Mouse (Mus musculus) limb, embryonic 13.5 days (tissue): ENCODE results near the gene Stim1. TPM values are rescaled to one million over a fixed set of nuclear protein-coding genes. Genes with fewer than 3 reads are reported as not detected.

ENCODE experiments used
- ATAC-seq: fragments of 200-750 bp; cut with Nextera tagmentation; 2 replicates; pipeline ENCODE4 v1.8.0; 2017; ENCODE audit warnings: low read depth, moderate number of reproducible peaks, moderate TSS enrichment; ENCODE audit not compliant: low FRiP score
- H3K27ac ChIP-seq: fragments of 300-500 bp; sonication (generic); 2 replicates; pipeline ENCODE4 v1.5.1; 2015; ENCODE audit warnings: inconsistent platforms, mild to moderate bottlenecking, moderate library complexity
- H3K27me3 ChIP-seq: fragments of 300-500 bp; sonication (generic); 2 replicates; pipeline ENCODE4 v1.6.1; 2015; ENCODE audit warnings: mild to moderate bottlenecking, inconsistent platforms
- H3K36me3 ChIP-seq: fragments of 300-500 bp; sonication (generic); 2 replicates; pipeline ENCODE4 v1.6.1; 2015; ENCODE audit warnings: inconsistent platforms, mild to moderate bottlenecking, moderate library complexity
- H3K4me1 ChIP-seq: fragments of 300-500 bp; sonication (generic); 2 replicates; pipeline ENCODE4 v1.6.1; 2015; ENCODE audit warnings: inconsistent platforms
- H3K4me2 ChIP-seq: fragments of 300-500 bp; sonication (generic); replicated peaks from 2 replicates; pipeline ENCODE4 v1.6.1; 2015; ENCODE audit warnings: inconsistent platforms, mild to moderate bottlenecking, moderate library complexity
- H3K4me3 ChIP-seq: fragments of 300-500 bp; sonication (generic); 2 replicates; pipeline ENCODE4 v1.5.1; 2015; ENCODE audit warnings: moderate library complexity, mild to moderate bottlenecking, inconsistent platforms
- H3K9ac ChIP-seq: fragments of 300-500 bp; sonication (generic); 2 replicates; pipeline ENCODE4 v1.6.1; 2015; ENCODE audit warnings: mild to moderate bottlenecking, inconsistent platforms
- H3K9me3 ChIP-seq: fragments of 300-500 bp; sonication (generic); 2 replicates; pipeline ENCODE4 v1.6.1; 2016; ENCODE audit warnings: inconsistent platforms
- WGBS: fragments of 180-500 bp; shearing (Covaris S2); methylation state at CpG from one replicate; pipeline ENCODE4 v1.1.7; 2015; 5-methylcytosine and 5-hydroxymethylcytosine counted together
- polyA plus RNA-seq: library from polyadenylated mRNA; unstranded; fragments of >200 nt; fragmentation: Nextera tagmentation; extraction: Ambion mirVana; gene quantifications from 2 replicates; pipeline ENCODE4 v1.2.1, GENCODE M21; 2015

Stim1 gene
- 23.7 and 25.2 TPM in 2 replicates for polyA plus RNA-seq

DNA sequence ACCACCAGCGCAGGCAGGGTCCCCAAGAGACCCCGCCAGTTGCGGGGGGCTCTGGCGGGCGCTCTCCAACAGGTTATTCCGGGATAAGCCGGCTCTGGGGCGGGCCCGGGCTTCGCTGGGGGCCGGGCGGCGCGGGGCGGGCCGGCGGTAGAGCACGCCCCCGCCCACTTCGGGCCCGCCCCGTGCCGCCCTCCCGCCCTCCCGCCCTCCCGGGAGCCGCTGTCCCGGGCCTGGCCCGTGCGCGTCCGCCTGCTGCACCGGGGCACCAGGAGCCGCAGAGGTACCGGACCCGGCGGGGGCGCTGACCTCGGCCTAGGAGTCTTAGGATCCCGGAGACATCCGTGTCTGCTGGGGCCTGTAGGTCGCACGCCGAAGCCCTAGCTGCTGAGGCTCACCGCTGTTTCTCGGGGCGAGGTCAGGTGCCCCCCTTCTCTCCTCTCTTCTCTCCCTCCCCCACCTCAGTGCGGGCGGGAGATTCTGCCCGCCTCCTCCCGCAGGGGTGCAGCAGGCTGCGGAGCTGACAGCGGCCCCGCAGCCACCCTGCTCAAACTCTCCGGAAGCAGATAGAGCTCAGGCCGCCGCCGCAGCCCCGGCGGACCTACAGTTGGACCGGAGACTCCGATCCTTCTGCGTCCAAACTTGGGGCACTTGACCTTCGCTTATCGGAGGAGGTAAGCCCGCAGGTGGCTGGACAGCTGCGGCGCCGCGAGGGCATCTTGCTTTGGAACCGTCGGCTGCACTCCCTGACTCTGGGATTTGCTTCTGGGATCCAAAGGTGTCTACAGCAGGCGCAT is at the start of gene Stim1:
TSS of gene Stim1 (plus strand) at position 206 of the 794 bp plus-strand sequence.
- Histone ChIP-seq H3K27ac (peak within 1 kb of the TSS; percentile 65; the same call in 1 of the 2 replicates), H3K27me3 (no peaks in the 10 kb centered on the region), H3K36me3 (no peaks in the 10 kb centered on the region), H3K4me3 (peak within 1 kb of the TSS; percentile 81), H3K4me2 (peak within 1 kb of the TSS; percentile 92), H3K9ac (peak within 1 kb of the TSS; percentile 82), H3K9me3 (no peaks in the 10 kb centered on the region), H3K4me1 (peaks cover 11% of the 10 kb centered on the region)
- under 1% methylated on average over 63 of the region's 73 CpGs for WGBS
- ATAC-seq: peak; percentile 91

DNA sequence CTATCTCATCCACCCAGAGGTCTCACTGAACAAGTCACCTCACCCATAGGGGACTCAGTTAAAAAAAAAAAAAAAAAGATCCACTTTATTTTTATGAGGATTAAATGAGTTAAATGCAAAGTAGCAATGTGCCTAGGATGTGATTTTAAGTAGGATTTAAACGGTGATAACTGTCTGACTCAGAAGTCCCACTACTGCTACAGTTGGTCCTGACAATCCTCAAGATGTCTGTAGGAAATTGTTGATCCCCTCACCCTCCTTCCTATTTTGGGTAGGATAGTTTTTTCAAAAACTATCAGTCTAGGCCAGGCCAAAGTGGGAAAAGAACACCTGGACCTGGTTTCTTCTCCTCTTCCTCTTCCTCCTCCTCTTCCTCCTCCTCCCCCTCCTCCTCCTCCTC is 45.7 kb upstream of the Stim1 start:
- Histone ChIP-seq H3K4me1 (peaks cover 6% of the 10 kb centered on the region), H3K36me3 (peaks cover 7% of the 10 kb centered on the region), H3K27me3 (no peaks in the 10 kb centered on the region), H3K27ac (no peak overlapping the region; the same call in 1 of the 2 replicates), H3K9ac (no peak overlapping the region), H3K9me3 (no peaks in the 10 kb centered on the region), H3K4me3 (no peak overlapping the region), H3K4me2 (peak overlapping the region; percentile 72)
- WGBS: 44% methylated on average over 1 of the region's 1 CpGs
- ATAC-seq: no peak

DNA sequence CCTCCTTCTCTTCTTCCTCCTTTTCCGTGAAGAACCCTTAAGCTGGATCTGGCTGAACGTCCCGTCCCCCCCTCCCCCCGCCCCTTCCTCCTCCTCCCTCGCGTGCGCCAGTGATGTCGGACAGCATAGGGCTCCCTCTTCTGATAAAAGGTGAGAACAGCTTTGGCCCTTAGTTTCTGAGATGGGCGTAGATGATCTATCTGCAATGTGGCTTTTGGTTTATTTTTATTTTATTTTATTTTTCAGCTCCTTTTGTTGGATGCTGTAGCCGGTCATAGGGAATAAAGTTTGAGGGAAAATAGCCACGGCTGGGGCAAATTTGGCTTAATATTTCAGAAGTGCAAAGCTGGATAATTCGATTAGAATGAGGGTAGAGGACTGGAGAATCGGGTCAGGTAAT is 45.3 kb upstream of the Stim1 start:
- Histone ChIP-seq H3K9ac (peak overlapping the region; percentile 81), H3K27ac (peak overlapping the region; percentile 80), H3K4me3 (peak overlapping the region; percentile 73), H3K36me3 (peaks cover 12% of the 10 kb centered on the region), H3K4me1 (peaks cover 6% of the 10 kb centered on the region), H3K9me3 (no peaks in the 10 kb centered on the region), H3K4me2 (peak overlapping the region; percentile 72), H3K27me3 (no peaks in the 10 kb centered on the region)
- ATAC-seq: peak; percentile 74
- WGBS: 2% methylated on average over 9 of the region's 13 CpGs

DNA sequence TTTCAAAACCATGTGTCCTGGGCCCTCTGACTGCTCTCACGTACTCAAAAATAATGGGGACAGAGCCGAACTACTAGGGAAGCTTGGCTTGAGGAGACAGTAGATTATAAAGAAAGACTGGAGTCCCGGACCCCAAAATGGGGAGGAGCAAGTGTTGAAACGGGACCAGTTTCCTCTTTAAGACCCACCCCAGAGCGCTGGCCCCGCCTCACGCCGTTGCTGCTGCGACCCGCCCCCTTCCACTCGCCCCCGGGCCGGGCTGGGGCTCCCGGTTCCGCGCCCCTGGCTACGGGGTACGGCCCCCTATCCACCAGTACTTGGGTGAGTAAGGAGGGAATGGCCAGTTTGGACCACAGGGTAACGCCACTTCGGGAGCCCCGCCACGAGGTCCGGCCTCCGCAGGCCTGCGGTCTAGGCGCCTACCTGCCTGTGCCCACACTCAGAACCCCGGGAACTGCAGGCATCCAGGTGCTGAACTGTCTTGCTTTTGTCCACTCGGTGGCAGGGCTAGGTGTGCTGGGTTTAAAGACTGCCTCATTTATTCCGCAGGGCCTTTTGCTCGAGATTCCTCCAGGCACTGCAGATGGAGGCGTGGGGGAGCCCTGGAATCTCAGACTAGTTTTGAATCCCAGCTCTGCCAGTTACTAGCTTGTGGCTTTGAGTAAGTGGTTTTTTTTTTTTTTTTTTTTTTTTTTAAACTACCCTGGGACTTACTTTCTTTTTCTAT is 44.6 kb upstream of the Stim1 start:
- H3K9me3 ChIP-seq: no peaks in the 10 kb centered on the region
- H3K4me3 ChIP-seq: peak overlapping the region; percentile 73
- H3K27ac ChIP-seq: peak overlapping the region; percentile 80
- peak; percentile 82 for ATAC-seq
- H3K36me3 ChIP-seq: peaks cover 18% of the 10 kb centered on the region
- H3K9ac ChIP-seq: peak overlapping the region; percentile 81
- no peaks in the 10 kb centered on the region for H3K27me3 ChIP-seq
- 2% methylated on average over 30 of the region's 31 CpGs for WGBS
- H3K4me1 ChIP-seq: peaks cover 6% of the 10 kb centered on the region
- H3K4me2 ChIP-seq: peak overlapping the region; percentile 72

DNA sequence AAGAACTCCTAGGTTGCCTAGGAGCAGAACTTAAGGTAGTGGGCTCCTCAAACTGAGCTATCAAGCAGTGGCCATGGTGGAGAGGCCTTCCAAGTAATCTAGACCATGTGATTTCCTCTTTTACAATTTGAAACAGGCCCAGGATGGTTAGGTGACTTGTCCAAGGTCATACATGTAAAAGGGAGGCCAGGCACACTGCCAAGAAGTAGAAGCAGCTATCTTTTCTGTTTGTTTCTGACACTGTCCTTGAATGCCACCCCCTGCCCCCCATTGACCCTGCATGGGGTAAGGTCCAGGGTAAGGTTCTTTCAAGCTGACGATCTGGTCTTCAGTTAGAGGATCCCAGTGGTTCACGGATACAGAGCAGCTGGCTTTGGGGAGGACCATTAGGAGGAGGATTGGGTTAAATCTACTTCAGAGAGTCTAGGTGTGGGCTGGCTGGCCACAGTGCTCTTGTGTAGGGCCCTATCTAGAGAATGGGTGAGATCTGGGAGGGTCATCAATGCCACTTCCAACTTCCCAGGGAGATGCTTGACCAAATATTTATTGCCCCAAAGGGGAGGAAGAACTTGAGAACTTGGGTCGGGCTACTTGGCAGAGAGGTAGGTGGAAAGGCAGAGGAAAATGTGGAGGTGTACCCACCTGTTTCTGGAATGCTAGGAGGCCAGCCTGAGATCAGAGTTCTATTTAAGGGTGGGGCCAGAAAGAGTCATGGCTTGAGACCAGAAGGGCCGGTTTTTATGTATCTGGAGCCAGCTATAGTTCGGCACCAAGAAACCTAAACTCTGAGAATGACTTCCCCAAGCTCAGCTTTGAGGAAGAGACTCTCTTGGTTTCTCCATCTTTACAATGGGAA is 43.5 kb upstream of the Stim1 start:
- H3K4me1 ChIP-seq: peaks cover 6% of the 10 kb centered on the region
- peak overlapping the region; percentile 73 for H3K4me3 ChIP-seq
- H3K9me3 ChIP-seq: peaks cover 3% of the 10 kb centered on the region; the same call in 1 of the 2 replicates
- no peaks in the 10 kb centered on the region for H3K27me3 ChIP-seq
- no peak overlapping the region for H3K27ac ChIP-seq
- peak overlapping the region; percentile 72 for H3K4me2 ChIP-seq
- 0 out of 2 replicates have a peak overlapping the region, but pooled peaks have one; percentile 19 for H3K9ac ChIP-seq
- WGBS: 90% methylated on average over 5 of the region's 5 CpGs
- ATAC-seq: no peak
- peaks cover 27% of the 10 kb centered on the region for H3K36me3 ChIP-seq

DNA sequence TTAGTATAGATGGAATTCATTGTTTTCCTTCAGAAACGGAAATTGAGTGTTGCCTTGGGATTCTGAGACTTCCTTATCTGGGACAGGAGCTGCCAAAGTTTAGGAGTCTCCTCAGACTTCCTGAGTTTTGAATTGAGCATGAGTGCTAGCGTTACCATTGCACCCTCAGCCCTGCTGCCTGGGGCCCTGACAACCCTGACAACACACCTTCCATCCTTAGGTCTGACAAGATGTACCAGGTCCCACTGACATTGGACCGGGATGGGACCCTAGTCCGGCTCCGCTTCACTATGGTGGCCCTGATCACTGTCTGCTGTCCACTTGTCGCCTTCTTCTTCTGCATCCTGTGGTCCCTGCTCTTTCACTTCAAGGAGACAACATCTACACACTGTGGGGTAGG is 41.6 kb upstream of the Stim1 start:
- Histone ChIP-seq H3K27me3 (no peaks in the 10 kb centered on the region), H3K36me3 (peaks cover 46% of the 10 kb centered on the region), H3K9ac (no peak overlapping the region; the same call in 1 of the 2 replicates), H3K4me1 (peaks cover 6% of the 10 kb centered on the region), H3K9me3 (peaks cover 3% of the 10 kb centered on the region; the same call in 1 of the 2 replicates), H3K4me3 (no peak overlapping the region), H3K4me2 (no peak overlapping the region), H3K27ac (no peak overlapping the region)
- 94% methylated on average over 6 of the region's 6 CpGs for WGBS
- ATAC-seq: no peak

DNA sequence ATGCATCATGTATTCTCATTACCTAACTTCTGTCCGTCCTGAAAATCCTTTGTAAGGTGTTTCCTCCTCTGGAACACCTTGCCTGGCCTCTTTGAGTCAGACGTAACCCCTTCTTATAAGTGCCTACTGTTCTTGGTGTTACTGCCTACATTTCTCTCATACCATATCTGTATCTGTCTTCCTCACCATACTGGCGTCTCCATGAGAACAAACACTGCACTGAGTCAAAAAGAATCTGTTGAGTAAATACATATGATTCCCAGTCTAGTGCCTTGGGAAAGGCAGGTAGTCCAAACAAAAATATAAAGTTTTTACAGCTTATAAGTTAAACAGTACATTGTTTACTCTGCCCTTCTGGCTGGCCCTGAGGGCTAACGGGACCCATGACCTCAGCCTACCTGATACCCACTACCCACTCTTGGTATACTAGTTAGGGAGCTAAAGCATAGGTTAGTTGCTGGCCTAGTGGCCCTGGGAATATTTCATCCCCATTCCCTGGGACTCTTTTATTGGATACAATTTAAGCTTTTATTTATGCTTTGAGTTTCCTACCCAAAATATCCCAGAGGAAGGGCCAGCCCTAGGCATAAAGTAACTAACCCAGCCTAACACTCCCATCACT is 39.4 kb upstream of the Stim1 start:
- ATAC-seq: no peak
- no peak overlapping the region for H3K9ac ChIP-seq
- 90% methylated on average over 4 of the region's 4 CpGs for WGBS

DNA sequence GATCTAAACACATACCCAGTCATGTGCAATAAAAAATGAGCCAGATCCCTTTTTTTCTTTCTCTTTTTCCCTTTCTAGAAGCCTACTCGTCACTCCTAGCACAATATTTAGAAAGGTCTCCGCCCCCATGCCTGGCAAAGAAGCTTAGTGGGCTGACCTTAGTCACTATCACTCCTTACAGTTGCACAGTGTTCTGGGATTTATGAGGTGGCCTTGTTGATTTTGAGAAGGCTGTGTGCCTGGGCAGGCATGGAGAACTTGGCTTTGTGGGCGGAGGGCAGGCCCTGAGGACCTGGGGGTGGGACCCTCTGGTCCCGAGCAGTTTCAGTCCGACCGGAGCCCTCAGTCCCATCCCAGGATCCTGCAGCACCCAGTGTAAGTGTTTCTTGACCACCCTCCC is 37.8 kb upstream of the Stim1 start:
- ATAC-seq: no peak
- no peaks in the 10 kb centered on the region for H3K4me1 ChIP-seq
- no peaks in the 10 kb centered on the region for H3K27me3 ChIP-seq
- H3K4me2 ChIP-seq: no peak overlapping the region
- no peak overlapping the region for H3K9ac ChIP-seq
- peaks cover 3% of the 10 kb centered on the region; the same call in 1 of the 2 replicates for H3K9me3 ChIP-seq
- H3K36me3 ChIP-seq: peaks cover 65% of the 10 kb centered on the region
- 91% methylated on average over 6 of the region's 6 CpGs for WGBS
- no peak overlapping the region for H3K4me3 ChIP-seq
- H3K27ac ChIP-seq: no peak overlapping the region

More for the DNA sequence above, 39.4 kb upstream of the Stim1 start:
- Histone ChIP-seq H3K4me1 (peaks cover 6% of the 10 kb centered on the region), H3K9me3 (peaks cover 3% of the 10 kb centered on the region; the same call in 1 of the 2 replicates), H3K27ac (no peak overlapping the region), H3K4me3 (no peak overlapping the region), H3K36me3 (peaks cover 57% of the 10 kb centered on the region), H3K27me3 (no peaks in the 10 kb centered on the region), H3K4me2 (no peak overlapping the region)

DNA sequence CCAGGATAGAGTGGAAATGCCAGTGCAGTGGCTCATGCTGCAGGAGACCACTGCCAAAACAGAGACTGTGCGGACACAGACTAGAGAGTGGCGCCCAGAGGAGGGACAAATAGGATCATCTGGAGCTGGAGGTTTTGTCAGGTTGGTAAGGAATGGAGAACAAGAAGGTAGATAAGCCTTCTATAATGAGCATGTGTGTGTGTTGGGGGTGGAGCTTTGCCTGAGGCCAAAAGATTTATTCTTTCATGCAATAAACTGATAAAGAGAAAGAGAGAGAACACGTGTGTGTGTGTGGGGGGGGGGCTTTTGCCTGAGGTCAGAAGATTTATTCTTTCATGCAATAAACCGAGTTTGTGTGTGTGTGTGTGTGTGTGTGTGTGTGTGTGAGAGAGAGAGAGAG is 34.5 kb upstream of the Stim1 start:
- peaks cover 79% of the 10 kb centered on the region for H3K36me3 ChIP-seq

DNA sequence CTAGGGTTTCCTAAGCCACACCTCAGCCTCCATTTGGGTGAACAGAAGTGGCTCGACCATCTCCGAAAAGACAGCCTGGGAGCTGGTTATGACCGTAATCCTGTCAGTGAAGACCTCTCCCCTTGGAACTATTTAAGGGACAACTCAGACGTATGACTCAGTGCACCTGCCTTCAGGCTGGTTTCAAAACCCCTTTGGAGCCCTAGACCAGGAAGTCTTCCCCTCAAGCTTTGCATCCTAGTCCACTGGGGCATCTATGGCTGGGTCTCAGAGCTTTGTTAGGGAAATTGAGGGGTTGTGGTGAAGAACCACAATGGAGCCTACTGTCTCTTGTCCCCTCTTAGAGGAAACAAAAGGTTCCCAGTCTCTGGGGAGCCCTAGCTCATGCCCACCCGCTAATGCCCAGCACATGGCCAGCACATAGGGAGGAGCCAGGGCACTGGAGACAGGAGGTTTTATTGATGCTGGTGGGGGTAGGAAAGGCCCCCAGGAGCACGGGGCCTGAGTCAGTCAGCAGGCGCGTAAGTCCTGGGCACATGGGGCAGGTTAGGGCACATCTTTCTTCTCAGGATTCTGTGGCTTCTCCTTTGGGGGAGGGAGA is 28.8 kb upstream of the Stim1 start:
- WGBS: 83% methylated on average over 8 of the region's 8 CpGs
- ATAC-seq: no peak
- Histone ChIP-seq H3K27me3 (no peaks in the 10 kb centered on the region), H3K4me2 (no peak overlapping the region), H3K9ac (no peak overlapping the region), H3K4me3 (no peak overlapping the region), H3K36me3 (peaks cover 81% of the 10 kb centered on the region), H3K9me3 (no peaks in the 10 kb centered on the region), H3K4me1 (no peaks in the 10 kb centered on the region), H3K27ac (no peak overlapping the region)

More for the DNA sequence above, 34.5 kb upstream of the Stim1 start:
- Histone ChIP-seq H3K4me1 (no peaks in the 10 kb centered on the region), H3K9me3 (peaks cover 3% of the 10 kb centered on the region; the same call in 1 of the 2 replicates), H3K27me3 (no peaks in the 10 kb centered on the region), H3K4me3 (no peak overlapping the region), H3K9ac (no peak overlapping the region), H3K27ac (no peak overlapping the region), H3K4me2 (no peak overlapping the region)
- 72% methylated on average over 4 of the region's 4 CpGs for WGBS
- no peak for ATAC-seq

DNA sequence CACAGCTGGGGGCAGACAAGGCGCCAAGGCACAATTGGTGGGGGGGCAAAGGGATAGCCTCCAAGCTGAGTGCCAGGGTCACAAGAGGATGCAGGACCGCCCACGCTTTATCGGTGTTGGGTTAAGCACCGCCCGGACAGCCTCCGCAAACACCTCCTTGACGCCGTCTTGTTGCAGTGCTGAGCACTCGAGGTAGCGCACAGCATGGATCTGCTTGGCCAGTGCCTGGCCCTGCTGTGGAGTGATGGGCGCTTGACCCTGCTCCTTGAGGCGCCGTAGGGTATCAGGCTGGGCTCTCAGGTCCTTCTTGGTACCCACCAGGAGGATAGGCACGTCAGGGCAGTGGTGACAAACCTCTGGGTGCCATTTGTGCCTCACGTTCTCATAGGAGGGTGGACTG is 28.0 kb upstream of the Stim1 start:
- Histone ChIP-seq H3K9ac (no peak overlapping the region), H3K4me1 (0 out of 2 replicates have a peak, but pooled peaks cover under 1% of the 10 kb centered on the region), H3K4me2 (no peak overlapping the region), H3K36me3 (peaks cover 77% of the 10 kb centered on the region), H3K4me3 (no peak overlapping the region), H3K9me3 (no peaks in the 10 kb centered on the region), H3K27me3 (no peaks in the 10 kb centered on the region), H3K27ac (no peak overlapping the region)
- ATAC-seq: no peak
- 93% methylated on average over 16 of the region's 16 CpGs for WGBS
